Mouse (Mus musculus) layer of hippocampus, adult 9-10 months (tissue): Measurements from ENCODE around the gene Ranbp6.

Experiments
- DNase-seq: peaks from one replicate; pipeline ENCODE4 v3.0.0; 2022; ENCODE audit warnings: low spot score

The Ranbp6 gene

DNA sequence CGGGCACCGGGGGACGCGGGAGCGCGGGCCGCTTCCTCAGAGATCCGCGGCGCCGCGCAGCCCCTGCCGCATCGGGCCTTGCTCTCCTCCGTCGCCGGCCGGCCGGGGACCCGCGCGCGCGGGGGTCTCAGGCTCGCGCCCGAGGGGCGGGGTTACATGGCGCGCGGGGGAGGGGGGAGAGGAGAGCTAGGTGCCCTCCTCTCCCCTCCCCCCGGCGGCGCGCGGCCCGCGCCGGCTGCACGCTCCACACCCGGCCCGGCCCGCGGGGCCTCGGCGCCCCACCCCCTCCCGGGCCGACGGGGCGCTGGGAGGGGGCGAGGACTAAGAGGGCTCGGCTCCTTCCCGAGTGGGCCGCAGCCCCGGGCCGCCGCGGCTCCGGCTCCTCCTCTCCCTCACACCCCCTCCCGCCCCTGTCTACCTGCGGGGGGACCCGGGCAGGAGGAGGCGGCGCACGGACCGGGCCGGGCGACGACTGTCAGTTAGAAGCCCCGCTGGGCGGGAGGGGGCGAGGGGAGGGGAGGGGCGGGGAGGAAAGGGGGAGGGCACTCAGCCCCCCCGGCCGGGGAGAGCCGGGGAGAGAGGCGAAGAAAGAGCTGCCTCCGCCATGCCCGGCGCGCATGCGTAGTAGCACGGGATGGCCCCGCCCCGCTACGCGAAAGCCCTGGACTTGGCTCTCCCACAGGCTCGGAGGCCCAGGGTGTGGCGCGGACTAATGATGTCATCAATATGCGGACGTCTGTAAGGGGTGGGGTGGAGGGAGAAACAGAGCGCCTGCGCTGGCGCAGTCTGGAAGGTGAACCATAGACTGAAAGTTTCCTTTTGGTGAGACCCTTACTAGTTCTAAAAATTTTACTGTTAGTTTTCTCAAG is 6.6 kb downstream of the Ranbp6 start, which contains the start of gene 9930021J03Rik:
Gene 9930021J03Rik (minus strand): TSS at position 73 of the 869 bp plus-strand sequence.
- peak; percentile 90 for DNase-seq

DNA sequence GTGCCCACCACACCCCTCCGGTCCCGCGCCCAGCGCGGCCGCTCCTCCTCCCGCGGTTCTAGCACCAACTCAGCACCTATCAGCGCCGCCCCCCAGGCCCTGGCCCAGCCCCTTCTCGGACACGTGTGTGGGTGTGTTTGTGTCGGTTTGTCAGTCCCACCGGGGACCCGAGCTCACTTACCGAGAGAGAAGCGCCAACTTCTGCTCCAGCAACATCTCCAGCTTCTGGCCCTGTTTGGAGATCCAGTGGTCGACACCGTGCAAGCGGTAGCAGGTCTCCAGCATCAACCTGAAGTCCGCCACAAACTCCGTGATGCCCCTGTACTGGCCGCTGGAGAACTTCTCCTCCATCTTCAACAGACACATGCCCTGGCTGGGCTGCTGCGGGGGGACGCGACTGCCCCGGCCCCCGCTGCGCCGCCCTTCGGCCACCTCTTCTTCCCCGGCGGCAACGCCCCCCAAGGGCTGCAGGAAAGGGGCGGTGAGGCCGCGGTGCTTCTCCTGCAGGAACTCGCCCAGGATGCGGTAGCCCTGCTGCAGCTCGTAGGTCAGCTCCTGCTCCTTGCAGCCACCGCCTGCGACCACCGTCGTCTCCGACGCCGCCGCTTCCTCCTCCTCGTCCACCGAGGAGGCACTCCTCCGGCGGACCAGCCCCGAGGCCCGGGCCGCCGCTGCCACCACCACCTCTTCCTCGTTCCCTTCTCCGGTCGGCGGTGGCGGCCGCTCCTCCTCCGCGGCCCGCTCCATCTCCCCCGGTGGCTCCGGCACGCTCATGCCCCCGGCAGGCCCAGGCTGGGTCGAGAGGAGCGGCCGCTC is 7.5 kb downstream of the Ranbp6 start:
- no peak for DNase-seq

DNA sequence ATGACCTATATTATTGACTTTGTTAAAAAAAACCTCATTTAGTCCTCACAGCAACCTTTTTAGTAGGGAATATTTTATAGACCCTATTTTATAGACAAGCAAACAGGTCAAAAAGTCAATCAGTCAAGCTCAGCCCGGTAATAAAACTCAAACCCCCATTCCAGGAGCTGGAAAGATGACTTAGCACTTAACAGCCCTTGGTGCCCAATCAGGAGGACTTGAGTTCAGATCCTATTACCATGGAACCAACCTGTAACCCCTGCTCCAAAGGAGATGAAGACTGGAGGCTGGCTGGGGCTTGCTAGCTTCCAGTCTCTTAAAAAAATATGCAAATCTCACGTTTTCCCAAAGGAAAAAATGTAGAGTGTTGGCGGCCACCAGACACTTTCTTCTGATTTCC is 8.8 kb downstream of the Ranbp6 start:
- DNase-seq = no peak

DNA sequence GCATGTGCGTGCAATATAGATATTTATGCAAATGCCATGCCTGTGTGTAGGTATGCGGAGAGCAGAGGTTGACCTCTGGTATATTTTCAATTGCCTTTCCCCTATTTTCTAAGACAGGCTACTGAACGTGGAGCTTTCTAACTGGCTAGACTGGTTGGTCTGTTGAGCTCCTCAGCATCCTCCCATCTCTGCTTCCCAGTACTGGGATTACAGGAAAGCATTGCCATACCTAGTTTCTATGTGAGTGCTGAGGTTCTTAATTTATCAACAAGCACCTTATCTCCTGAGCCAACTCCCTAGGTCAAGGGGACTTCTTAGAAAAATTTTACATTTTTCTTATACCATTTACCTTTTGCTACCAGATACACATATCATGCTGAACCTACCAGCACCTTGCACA is 15.4 kb downstream of the Ranbp6 start:
- DNase-seq = no peak

DNA sequence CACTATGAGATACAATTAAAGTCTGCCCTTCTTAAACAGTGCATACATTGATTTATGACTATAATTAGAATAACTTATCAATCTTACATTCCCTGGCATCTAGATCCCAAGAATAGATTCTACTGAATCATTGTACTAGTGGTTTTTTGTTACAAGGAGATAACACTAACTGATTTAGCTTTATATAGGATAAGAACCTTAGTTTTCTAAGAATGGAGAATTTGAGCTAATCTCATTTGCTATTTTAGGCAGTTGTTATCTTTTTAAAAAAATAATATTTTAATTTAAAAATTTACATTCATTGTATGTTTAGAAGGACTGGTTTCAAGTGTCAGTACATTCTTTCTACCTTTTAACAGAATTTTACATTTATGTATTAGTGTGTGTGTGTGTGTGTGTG is 24.8 kb downstream of the Ranbp6 start:
- no peak for DNase-seq

DNA sequence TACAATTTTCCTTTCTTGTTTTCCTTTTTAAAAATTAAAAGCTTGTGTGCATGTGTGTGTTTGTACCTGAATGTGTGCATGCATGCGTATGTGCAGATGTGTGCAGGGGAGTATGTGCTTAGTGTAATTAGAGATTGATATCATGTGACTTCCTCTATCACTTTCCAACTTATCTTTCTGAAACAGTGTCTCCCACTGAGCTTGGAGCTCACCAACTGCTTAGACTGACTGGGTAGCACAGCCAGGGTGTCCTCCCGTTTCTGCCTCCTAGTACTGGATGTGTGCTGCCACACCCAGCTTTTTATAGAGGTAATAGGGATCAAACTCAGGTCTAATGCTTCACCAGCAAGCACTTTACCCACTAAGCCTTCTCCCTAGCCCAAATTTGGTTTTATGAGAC is 29.9 kb downstream of the Ranbp6 start:
- DNase-seq = no peak
